Mouse (Mus musculus) left cerebral cortex, adult 9 months (tissue): ENCODE data around the gene Manea.
"Not testable (repeated sequence)": the region's sequence is repeated elsewhere in the genome, so short reads cannot be mapped to it uniquely, and the experiment has no call there.

ENCODE experiments used
- DNase-seq, 2 experiments: peaks; one replicate each; pipeline ENCODE4 v3.0.0; 2022; ENCODE audit warnings: low spot score in 2 of 2

Gene Manea

DNA sequence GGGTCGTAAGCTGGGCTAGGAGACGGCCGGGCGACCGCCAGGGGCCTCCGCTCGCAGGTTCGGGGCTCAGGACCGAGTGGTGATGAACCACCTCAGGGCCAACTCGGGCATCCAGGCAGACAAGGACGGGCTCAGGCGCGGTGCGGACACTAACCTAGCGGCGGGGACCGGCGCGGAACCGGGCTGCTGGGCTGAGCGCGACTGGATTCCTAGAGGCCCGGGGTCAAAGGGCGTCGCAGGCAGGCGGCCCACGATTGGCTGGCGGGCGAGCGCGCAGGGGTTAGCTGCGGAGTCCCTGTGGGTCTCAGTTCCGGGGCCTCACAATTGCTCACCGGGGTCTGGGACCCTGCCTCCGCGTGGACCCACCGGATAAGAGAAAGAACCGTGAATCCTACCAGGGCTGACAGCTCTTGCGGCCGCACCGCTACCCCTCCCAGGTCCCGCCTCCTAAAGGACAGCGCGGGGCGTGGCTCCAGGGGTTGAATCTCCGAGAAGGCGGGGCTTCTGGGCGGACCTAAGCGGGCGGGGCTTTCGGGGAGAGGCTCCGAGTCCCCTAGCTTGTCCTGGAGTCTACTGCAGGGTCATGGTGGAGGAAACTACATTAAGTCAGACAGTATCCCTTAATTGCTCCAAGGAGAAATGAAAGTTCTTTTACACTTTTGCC is at the start of gene Manea:
Gene Manea, minus strand, starts transcription at position 449 of the 664 bp plus-strand sequence.
- peak; percentile 67 to 89 for DNase-seq

DNA sequence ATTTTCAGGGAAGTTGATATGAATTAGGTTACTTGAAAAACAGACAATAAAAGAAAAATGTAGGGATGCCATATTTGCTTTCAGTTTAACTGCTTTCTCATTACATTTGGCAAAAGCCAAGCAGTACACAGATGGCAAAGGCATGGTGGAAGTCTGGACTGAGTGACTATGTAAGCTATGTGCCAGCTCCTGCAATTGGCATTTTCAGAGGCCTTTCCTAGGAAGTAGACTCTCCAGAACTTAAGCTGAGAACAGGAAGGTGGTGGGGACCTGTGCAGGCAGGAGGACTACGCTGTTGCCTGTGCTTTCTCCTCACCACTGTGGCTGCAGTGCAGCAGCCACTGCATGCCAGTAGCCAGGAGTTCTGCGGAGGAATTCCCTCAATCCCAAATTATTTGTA is 7.9 kb upstream of the Manea start:
- no peak for DNase-seq

DNA sequence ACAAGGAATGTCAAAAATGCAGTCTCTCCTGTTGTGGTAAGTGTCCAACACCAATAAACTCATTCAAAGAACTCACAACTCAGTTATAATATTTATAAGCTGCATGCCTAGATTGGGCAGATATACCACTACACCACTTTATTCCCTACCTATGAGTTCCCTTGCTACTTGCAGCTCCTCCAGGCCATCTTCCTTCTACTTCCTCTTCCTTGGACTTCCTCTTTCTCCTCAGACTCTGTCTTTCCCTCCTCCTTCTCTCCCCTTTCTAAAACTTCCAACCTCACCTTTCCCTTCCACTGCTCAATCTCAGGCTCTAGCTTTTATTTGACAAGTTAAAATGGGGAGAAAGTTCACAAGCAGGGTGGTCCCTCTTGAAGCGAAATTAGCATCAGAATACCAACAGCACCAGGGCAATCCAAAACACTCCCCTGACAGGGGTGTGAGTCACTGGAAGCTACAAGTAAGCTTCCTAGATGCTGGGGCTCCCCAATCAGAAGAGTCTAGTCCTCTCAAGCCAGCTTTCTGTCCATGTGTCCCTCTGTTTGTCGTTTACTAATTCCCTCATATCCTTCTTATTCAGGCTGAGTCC is 7.0 kb upstream of the Manea start:
- no peak for DNase-seq

DNA sequence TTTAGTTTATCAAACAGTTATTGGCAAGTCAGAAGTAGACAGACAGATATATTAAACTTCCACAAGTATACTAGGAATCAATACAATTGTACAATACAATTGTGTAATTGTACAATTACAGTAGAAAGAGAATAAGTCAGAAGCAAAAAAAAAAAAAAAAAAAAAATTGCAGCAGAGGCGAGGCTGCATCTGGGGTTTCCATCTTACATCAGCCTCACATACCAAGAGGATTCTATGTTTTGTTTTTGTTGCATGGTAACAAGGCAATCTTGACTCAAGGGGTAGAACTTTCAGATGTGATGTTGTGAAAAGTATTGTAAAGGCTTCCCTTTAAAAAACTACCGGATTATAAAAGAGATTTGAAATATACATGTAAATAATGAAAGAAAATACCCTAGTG is 548 bp upstream of the Manea start:
- no peak for DNase-seq

DNA sequence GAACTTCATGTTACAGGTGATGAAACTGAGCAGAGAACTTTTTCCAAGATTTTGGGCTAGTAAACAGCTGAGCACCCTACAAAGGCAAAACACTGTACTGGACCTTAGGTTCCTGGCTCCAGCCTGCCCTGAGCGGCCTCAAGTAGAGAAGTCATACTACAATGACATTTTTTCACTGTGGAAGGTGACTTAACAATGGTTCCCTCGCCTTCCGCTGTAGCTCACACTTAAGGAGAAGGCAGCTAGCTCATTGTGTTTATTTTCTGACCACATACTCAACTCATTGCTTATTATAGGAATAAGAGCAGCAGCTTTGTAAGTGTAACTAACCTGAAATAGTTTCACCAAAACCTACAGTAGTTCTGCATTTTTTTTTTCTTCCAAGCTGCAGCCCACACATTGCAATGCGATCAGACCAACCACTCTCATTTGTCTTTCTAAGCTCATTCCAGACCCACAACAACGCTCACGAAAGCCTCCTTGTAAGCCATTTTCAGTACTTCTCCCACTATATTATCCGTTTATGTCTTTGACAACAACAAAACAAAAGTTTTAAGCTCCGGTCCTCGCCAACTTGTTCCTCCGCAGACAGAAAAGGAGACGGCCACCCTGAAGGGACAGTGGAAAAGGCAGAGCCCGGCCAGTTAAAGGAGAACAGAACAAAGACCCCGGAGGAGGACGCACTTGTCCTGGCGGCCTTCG is 799 bp downstream of the Manea start:
- peak in 1 of 2 experiments; percentile 20 for DNase-seq

DNA sequence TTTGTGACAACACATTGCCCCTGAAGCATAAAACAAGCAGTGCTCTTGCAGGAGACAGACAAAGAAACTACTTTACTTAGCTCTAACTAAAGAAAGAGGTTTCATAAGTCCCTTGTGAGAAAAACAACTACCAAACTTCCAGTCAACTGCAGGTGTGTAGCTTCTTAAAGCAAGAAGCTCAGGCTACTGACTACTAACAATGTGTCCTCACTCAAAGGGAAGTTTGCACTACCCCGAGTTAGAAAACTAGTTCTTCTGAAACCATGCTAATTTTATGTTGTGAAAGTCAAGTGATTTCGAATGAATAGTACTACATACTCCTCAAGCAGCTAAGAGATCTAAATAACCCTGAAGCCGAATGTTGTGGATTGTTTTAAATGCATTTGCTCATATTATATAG is 1.6 kb downstream of the Manea start:
- DNase-seq = no peak

DNA sequence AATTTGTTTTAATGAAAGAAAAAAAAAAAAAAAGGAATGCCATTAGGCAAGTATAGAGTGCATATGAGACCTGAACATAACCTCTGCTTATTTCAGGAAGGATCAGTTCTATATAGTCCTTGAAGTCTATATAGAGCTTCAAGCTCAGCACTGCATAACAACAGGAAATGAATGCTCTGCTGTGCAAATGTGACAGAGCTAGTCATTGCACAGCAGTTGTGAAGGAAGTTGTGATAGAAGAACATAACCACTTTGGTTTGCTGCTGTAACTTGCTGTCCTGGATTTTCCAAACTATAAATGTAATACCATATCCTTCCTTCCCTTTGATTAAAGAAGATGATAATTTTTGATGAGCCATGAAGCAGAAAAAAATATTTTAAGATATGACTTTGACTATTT is 4.3 kb downstream of the Manea start:
- no peak for DNase-seq

DNA sequence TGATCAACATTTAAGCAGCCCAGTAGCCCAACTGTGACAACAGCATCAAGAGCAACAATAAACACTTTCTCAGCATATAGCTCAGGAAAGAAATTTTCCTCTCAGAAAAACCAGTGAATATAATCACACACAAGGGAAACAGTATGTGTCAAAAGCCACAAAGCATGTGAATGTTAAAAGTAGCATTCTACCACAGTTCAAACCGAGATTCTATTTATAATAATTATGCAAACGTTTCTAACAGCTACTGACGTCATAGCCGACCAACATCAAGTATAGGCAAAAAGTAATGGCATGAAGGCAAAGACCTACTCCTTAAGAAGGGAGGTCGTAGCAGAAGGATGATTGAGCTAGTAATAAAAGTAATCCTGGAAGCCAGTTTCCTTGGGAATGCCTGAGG is 8.1 kb downstream of the Manea start:
- no peak for DNase-seq

DNA sequence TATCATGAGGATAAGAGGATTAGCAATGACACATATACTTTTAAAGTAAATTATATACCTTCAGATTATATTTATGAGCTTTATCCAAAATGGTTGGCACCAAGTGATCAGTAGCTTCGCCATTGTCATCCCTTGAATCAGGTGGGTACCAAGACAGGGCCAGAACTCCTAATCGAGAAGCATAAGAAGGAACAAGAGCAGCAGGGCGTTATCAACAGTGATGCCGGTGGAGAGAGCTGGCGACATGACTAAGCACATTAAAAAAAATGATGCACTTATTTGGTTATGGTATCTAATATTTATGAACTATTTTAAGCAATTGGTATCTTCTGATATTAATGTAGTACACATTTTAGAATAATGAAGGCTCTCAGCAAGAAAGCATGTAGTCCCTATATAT is 10.1 kb downstream of the Manea start:
- no peak for DNase-seq

DNA sequence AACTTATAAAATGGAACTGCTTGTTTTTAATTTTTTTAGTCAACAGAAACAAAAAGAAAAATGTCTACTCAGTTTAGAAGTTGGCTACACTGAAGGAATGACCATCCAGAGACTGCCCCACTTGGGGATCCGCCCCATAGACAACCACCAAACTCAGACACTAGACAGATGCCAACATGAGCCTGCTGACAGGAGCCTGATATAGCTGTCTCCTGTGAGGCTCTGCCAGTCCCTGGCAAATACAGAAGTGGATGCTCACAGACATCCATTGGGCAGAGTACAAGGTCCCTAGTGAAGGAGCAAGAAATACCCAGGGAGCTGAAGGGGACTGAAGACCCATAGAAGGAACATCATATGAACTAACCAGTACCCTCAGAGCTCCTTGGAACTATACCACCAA is 42.0 kb downstream of the Manea start:
- DNase-seq = not testable (repeated sequence)

DNA sequence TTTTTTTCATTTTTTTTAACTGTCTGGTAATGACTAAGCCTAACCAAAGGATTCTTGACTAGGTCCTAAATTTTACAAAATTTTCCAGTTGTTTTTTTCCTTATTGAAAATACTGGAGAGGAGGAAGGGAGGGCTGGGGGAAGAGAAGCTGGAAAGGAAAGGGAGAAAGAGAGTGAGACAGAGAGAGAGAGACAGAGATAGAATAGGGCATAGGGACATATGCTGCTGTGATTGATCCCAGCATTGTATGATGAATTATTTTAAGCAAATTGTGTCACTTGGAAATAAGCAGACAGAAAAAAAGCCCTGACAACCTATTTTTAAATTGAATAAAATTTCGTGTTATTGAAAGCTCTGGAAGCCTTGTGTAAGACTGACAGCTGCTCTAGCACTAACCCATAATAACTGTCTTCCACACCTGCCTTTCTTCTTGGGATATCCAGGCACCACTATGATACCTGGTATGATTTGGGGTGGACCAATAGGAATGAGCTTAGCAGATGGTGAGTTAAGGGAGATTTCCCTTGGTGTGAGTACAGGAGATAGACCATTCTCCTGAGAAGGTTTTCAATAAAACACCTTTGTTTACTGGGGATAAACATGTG is 69.5 kb downstream of the Manea start:
- DNase-seq = no peak

DNA sequence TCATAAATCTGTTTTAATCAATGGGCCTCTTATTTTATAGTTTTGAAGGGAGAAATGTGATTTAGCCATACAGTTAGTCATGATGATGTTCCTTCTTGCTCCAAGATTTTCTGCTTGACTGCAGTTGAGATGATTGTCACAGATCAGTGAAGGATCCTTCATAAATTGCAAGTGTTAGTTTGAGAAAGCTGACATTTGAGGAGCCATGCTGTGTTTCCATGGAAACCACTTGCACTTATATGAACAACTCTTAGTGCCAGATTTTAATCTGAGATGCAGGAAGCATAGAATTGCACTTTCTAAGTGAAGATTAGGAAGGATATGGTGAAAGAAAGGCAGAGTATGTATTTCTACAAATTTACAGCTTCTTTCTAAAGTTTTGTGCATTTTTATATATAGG is 70.4 kb downstream of the Manea start:
- no peak for DNase-seq

DNA sequence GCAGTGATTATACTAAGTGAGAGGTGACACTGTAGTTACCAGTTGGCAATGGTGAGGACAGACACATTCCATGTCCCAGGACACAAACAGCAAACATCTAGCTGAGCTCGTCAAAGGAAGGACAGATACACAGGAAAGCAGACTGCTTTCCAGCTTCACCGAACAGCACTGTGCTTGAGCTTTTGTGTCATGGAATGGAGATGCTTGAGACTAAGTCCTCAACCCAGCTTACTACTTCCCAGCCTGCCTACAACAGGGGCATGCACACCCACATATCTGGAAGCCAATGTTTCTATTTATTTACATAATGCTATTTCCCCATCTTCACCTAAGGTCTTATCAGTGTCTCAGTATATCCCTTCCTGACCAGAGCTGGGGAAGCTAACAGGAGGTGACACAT is 70.9 kb downstream of the Manea start:
- no peak for DNase-seq
